Mouse (Mus musculus): ENCODE data around the gene Rplp2.

Gene Rplp2

DNA sequence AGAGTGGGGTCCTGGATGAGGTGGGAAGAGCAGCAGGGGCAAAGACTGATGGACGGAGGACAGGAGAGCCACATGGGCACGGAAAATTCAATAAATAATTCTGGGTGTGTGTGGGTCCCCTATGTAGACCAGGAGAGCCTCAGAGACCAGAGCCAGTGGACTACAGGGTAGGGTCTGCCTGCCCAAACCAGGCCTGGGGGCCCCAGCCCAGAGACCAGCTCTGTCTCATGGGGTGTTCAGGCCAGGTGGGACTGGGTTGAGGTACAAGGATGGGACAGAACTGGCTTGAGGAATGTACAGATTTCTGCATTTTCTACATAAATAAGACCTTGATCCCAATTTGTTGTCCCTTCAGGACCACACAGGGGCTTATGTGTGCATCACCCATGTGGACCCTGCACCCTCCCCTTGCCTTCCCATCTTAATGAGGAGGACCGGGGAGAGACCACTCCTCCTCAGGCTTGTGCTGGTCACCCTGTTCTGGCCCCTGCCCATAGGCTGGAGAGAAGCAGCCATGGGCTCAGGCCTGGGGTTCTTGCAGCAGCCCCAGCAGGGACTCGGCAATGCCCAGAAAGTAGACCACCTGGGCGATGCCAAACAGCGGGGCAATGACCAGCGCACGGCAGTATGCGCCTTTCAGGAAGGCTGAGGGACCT is 16.5 kb upstream of the Rplp2 start:
- DNase-seq (ENCODE audit: low spot score), result no peak

DNA sequence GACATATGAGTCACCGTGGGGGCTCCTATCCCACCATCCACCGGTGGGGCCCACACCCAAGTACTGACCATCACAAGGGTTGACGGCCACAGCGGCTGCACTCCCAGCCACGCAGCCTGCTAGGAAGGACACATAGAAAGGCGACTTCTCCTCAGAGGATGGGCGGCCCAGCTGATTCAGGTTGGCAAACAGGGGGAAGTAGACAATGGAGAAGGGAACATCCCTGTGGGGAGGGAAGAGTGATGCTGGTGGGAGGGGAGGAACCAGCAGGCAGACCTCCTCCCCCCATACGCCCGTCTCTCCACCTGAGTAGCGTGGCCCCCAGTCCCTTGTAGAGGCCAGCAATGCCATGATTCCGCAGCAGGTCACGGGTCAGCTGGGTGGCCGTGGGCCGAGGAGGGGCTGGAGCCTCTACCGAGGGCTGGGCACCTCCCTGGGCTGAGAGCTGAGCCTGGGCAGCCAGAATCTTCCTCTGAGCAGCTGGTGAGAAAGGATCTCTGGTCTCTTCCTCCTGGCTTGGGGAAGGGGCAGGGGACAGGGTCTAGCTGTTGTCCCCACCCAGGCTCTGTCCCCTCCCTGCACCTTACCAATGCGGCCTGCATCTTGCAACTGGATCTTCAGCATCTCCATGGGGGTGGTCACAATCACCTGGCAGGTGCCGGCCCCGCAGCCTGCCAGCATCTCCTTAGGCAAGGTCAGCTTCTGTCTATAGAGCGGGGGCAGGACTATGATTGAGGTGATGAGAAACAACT is 15.6 kb upstream of the Rplp2 start:
- DNase-seq (ENCODE audit: low spot score), result no peak

- DNase-seq (ENCODE audit: low spot score), result no peak
Measured at GRCm38 (mm10) chr7:141432186-141432611, 15.0 kb upstream of the Rplp2 start.

- no peak for DNase-seq (ENCODE audit: low spot score)
Measured at GRCm38 (mm10) chr7:141432741-141433516, 14.2 kb upstream of the Rplp2 start.

- no peak for DNase-seq (ENCODE audit: low spot score)
Measured at GRCm38 (mm10) chr7:141433517-141434400, 13.4 kb upstream of the Rplp2 start.

DNA sequence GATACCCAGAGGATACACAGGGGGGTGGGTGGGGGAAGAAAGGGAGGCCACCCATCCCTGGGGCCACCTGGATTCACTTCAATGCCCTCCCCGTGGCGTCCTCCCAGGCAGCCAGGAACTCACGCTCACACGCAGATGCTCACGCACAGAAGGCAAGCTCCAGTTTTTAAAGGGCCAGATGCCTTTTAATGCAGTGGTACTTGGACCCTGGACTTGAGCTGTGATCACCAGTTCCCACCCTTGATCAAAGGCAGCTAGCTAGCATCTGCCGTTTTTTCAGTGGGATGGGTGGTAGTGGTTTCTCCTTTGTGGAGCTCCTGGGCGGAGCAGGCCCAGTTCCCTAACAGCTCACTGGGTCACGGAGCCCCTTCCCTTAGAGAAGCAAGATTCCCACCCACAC is 12.7 kb upstream of the Rplp2 start:
- DNase-seq (ENCODE audit: low spot score), result no peak

DNA sequence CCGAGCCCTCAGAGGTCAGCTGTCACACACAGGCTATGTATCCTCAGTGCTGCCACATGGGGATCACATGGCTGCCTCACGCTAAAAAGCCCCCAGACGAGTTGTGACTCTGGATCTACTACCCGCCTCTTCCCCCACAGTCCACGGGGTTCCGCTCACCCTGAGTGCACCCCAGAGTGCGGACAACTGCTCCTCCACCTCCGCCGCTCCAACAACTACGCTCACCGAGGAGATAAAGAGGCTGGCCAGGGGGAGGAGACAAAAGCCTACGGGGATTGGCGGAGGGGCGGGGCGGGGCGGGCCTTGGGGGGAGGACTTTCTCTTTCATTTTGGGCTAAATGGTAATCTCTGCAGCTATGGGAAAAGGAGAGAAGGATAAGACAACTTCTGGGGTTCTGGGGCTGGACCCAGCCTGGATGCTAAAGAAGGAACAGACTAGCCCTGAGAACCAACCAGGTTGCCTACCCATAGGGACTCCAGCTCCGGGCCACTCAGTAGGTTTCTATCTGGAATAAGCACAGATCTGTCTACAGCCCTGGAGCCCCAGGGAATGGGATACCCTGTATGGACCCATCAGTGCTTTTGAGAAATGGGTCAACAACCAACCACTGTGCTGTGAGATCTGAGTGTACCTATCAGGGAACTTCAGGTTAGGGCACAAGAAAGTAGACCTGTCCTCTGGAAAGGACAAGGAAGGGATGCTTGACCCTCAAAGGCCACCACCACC is 11.9 kb upstream of the Rplp2 start:
- no peak for DNase-seq (ENCODE audit: low spot score)

- no peak for DNase-seq (ENCODE audit: low spot score)
Measured at GRCm38 (mm10) chr7:141435856-141436522, 11.2 kb upstream of the Rplp2 start.

GRCm38 (mm10) chr7:141436523-141436892 is 10.7 kb upstream of the Rplp2 start:
- DNase-seq (ENCODE audit: low spot score), result no peak

GRCm38 (mm10) chr7:141437178-141438120 is 9.7 kb upstream of the Rplp2 start, which contains the start of gene Slc25a22:
TSS of gene Slc25a22 (minus strand) at chr7:141437892.
- peak; percentile 81 for DNase-seq (ENCODE audit: low spot score)

- DNase-seq (ENCODE audit: low spot score), result no peak
Measured at GRCm38 (mm10) chr7:141438201-141438968, 8.8 kb upstream of the Rplp2 start.

DNA sequence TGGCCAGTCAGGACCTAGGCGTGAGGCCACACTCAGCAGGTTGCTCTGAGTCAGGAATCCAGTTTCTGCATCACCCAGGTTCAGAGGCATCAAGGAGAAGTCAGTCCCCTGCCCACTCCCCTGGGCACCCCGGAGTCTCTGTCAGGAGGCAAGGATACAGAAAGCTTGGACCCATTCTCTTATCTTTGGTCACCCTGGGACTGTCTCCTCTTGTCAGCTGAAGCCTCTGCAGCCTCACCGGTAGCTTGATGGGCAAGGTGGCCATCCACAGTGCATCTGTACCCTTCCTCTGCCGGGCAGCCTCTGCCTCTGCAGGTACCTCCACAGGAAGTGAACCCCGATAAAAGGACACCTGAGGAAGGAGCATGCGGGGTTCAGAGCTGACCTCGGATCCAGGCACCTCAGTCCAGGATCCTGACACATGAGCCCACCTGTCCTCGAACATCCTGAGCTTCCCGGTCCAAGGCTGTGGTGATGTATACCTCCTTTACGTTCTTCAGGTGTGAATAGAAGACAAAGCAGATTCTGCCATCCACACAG is 8.0 kb upstream of the Rplp2 start:
- DNase-seq (ENCODE audit: low spot score), result no peak

DNA sequence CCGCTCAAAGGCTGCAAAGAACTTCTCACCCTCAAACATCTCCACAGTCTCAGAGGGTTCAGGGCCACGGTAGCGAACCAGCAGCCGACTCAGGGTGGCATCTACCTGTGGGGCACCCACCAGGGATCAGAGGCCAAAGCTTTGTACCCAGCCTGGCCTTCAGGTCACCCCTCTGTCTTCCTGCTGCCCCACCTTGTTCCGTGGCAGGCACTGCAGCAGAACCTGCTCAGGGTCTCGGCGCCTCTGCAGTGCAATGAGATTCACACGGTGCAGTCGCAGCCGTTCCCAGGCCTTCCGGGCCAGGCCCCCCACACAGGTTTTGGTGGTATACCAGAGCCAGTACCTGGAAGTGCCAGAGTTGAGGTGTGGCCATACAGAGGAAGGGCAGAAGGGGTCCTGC is 7.4 kb upstream of the Rplp2 start:
- no peak for DNase-seq (ENCODE audit: low spot score)

- no peak for DNase-seq (ENCODE audit: low spot score)
Measured at GRCm38 (mm10) chr7:141440613-141441012, 6.6 kb upstream of the Rplp2 start.

- DNase-seq (ENCODE audit: low spot score), result no peak
Measured at GRCm38 (mm10) chr7:141441460-141441859, 5.7 kb upstream of the Rplp2 start.

DNA sequence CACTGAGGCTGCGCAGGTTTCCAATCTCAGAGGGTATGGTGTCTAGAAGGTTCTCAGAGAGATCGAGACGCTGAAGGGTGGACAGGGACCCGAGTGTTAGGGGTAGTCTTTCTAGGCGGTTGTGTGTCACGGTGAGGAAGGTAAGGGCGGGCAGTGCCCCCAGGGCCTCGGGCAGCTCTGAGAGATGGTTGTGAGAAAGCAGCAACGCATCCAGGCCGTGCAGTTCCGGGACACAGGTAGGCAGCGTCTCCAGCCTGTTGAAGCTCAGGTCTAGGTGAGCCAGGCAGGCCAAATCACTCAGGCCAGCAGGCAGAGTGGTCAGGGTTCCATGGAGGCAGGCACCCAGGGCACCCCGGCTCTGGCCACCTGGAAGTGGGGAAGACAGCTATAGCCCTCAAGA is 5.0 kb upstream of the Rplp2 start:
- no peak for DNase-seq (ENCODE audit: low spot score)

GRCm38 (mm10) chr7:141443081-141443821 is 3.9 kb upstream of the Rplp2 start:
- no peak for DNase-seq (ENCODE audit: low spot score)

DNA sequence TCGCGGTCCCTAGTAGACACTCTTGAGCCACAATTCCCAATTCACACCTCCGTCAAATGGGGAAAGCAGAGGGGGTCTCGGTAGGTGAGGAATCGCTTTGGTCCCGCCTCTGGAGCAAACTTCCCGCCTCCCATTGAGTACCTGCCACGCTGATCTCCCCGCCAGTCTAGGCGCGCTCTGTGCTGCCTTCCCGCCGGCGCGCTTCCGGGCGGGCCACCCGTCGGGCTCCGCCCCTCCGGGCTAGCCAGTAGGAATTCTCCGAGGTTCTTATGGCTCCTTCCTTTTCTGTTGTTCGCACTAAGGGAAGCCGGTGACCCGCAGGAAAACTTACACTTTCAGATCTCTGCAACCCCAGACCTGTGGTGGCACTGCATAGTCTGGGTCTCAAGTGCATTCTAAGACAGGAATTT is 3.3 kb upstream of the Rplp2 start, which contains the start of gene Pidd1:
Gene Pidd1, minus strand, starts transcription at position 198 of the 410 bp plus-strand sequence.
- peak; percentile 67 for DNase-seq (ENCODE audit: low spot score)
